Mouse (Mus musculus) heart, postnatal 14 days (tissue): ENCODE results near the gene Rbm20. TPM values are rescaled to one million over a fixed set of nuclear protein-coding genes. Genes with fewer than 3 reads are reported as not detected.

ENCODE experiments used
- DNase-seq, 2 experiments: peaks; one replicate each; pipeline ENCODE4 v3.0.0; 2021 to 2022
- intact Hi-C: fragments of 180-260 bp; cut with DNase I; formaldehyde crosslinking; loops from one replicate; pipeline ENCODE4 v1.15.1; 2025
- total RNA-seq, 2 experiments: library from RNA; stranded (reverse); gene quantifications; 2 replicates each; pipeline ENCODE4 v1.2.3; 2021

The Rbm20 gene
- total RNA-seq, 2 experiments from 2014 or later, result 224 to 225 TPM

- DNase-seq, result no peak
- intact Hi-C loops, result no loop called here
These were observed 34.3 kb downstream of the Rbm20 start for GRCm38 (mm10) chr19:53711261-53711890.

GRCm38 (mm10) chr19:53712297-53713025 is 35.4 kb downstream of the Rbm20 start:
- no peak for DNase-seq
- intact Hi-C loops, result no loop called here

DNA sequence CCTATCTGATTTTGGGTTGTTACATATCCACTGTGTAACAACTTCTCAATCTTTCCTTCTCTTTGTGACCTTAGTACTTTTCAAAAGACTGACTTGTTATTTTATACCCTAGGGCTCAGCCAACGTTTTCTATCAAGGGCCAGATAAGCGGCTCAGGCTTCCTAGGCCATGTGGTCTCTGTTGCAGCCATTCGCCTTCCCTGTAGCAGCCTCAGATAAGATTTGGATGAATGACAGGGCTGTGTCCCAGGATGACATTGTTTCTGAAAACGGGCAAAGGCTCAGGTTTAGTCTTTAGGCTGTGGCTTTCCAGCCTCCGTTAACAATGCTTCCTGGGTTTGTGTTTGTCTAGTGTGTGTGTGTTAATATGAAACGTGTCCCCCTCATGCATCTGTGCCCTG is 36.3 kb downstream of the Rbm20 start:
- DNase-seq, result peak in 1 of 2 experiments; percentile 53
- intact Hi-C loops, result no loop called here

GRCm38 (mm10) chr19:53716469-53716868 is 39.4 kb downstream of the Rbm20 start:
- no peak for DNase-seq

GRCm38 (mm10) chr19:53717364-53717763 is 40.3 kb downstream of the Rbm20 start:
- intact Hi-C loops, result no loop called here
- no peak for DNase-seq

More at GRCm38 (mm10) chr19:53716469-53716868, 39.4 kb downstream of the Rbm20 start:
- intact Hi-C loops, result no loop called here

GRCm38 (mm10) chr19:53722186-53722585 is 45.1 kb downstream of the Rbm20 start:
- intact Hi-C loops, result no loop called here
- no peak for DNase-seq

GRCm38 (mm10) chr19:53724053-53724452 is 46.9 kb downstream of the Rbm20 start:
- intact Hi-C loops, result no loop called here
- DNase-seq, result no peak

DNA sequence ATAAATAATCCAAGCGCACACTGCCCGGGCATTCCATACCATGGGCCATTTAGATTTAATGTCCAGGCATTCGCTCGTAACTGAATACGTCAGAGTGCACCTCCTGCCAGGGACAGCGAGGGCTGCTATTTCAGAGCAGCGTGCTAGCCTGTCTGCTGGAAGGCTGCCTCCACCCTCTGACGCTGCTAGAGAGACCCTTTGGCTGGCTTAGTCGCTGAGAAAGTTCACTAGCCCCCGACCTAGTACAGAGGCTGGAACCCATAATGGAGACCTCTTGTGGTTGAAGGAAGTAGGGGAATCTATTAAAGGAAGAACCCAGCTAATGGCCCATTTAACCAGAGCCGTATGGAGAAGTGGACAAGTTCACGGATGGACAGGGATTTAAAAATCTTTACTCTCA is 49.2 kb downstream of the Rbm20 start:
- intact Hi-C loops, result no loop called here
- no peak for DNase-seq

DNA sequence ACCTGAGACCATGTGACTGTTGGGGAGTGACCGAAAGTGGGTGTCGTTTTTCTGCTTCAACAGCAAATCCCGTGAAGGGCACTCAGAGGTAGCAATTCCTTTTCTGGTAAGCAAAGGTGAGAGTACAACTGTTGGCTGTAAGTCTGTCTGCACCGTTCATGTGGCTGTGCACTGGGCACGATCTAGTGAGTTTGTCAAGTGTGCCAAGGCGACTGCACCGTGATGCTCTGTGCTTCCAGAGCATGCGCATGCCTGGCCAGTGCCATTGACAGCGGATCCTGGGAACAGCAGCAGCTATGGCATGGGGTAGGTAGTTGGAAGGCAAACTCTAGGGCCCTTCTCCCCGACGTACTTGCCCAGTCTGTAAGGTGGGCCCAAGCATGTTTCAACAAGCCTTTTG is 49.6 kb downstream of the Rbm20 start:
- intact Hi-C loops, result no loop called here
- DNase-seq, result no peak

DNA sequence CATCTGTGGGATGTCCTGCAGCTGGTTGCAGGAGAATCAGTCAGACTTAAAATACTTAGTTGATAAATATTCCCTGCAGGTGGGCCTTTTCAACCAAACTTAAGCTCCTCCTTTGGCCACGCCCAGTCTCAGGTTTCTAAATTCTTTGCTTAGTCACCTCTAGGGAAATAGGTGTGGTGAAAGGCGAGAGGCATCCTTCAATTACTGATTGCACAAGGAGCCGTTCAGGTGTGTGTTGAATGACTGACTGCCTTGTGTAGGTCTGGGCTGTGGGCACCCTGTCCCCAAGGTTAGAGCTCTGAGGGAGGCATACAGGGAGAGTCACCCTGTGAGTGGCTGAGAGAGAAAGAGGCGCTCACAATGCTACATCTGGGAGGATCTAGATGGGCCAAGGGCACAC is 50.2 kb downstream of the Rbm20 start:
- intact Hi-C loops, result no loop called here
- no peak for DNase-seq

- DNase-seq, result no peak
- intact Hi-C loops, result no loop called here
These were observed 51.0 kb downstream of the Rbm20 start for GRCm38 (mm10) chr19:53727886-53728669.

- intact Hi-C loops, result no loop called here
- DNase-seq, result peak; percentile 60 to 70
These were observed 52.8 kb downstream of the Rbm20 start for GRCm38 (mm10) chr19:53729919-53730318.

DNA sequence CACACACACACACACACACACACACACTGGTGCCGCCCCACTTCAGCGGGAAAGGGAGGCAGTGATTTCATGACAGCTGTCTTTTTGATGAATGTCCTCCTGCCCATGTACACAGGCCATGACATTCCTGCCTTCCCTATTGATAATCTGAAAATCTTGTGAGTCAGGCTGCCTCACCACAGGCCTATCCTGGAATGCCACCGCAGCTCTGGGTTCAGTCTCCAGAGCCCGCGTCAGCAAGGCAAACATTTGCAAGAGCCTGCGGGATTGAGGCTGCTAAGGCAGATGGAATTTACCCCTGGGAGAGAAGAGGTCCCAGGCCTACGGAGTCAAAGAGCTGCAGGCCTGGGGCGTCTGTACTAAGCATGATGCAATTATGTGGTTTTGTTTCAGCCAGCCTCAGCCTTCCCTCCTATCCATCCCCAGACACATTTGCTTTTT is 54.7 kb downstream of the Rbm20 start:
- no peak for DNase-seq
- intact Hi-C loops, result no loop called here

- intact Hi-C loops, result loop anchor here (2.0 kb wide), 1 partner anchor 86 kb away; no protein-coding TSS in a partner anchor
- no peak for DNase-seq
These were observed 57.7 kb downstream of the Rbm20 start for GRCm38 (mm10) chr19:53734845-53735244.

GRCm38 (mm10) chr19:53738701-53739131 is 61.6 kb downstream of the Rbm20 start:
- DNase-seq, result no peak
- intact Hi-C loops, result no loop called here

- DNase-seq, result no peak
- intact Hi-C loops, result no loop called here
These were observed 62.6 kb downstream of the Rbm20 start for GRCm38 (mm10) chr19:53739570-53740266.

- intact Hi-C loops, result no loop called here
- DNase-seq, result no peak
These were observed 63.8 kb downstream of the Rbm20 start for GRCm38 (mm10) chr19:53740750-53741380.

DNA sequence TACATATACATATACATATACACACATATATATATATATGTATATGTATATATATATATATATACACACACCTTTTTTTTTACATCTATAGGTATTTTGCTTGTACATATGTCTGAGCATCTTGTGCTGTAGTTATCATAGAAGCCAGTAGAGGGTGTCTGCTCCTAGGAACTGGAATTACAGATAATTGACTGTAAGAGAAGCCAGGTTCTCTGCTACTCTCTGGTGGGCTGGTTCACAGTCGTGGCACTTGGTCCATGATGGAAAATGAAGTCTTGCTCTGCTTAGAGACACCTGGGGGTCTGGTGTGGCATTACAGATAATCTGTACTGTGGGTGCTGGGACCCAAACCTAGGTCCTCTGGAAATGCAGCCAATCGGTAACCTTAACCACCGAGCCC is 64.8 kb downstream of the Rbm20 start:
- intact Hi-C loops, result no loop called here
- DNase-seq, result no peak

DNA sequence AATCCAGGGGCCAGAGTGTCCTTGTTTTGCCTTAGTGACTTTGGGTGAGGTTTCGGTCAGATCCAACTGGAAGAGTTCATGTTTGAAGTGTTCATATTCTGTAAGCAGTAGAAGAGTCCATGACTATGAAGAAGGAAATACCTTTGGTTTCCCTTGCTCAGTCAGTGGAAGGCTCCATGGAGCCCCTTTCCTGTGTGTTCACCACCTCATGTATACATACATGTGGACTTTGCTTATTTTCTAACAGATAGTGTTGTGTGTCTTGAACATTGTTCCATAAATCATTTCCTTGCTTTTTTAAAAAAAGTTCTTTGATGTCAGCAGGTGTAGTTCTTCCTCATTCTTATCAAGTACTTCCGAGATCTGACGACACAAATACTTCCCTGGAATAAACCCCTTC is 68.2 kb downstream of the Rbm20 start:
- no peak for DNase-seq
- intact Hi-C loops, result no loop called here

GRCm38 (mm10) chr19:53746116-53746515 is 69.0 kb downstream of the Rbm20 start:
- intact Hi-C loops, result no loop called here

More at GRCm38 (mm10) chr19:53746116-53746515, 69.0 kb downstream of the Rbm20 start:
- DNase-seq, result no peak
